Mouse (Mus musculus) ES-Bruce4 (cell line): Measurements from ENCODE around the gene Phka2. TPM values are rescaled to one million over a fixed set of nuclear protein-coding genes. Genes with fewer than 3 reads are reported as not detected.

Source experiments
- H3K27ac ChIP-seq: 2 replicates; pipeline ENCODE4 v1.5.1; 2012; ENCODE audit warnings: low read length, inconsistent platforms; ENCODE audit not compliant: insufficient read depth
- H3K27me3 ChIP-seq: 2 replicates; pipeline ENCODE4 v1.6.1; 2012; ENCODE audit warnings: mild to moderate bottlenecking, low read length, inconsistent platforms; ENCODE audit not compliant: control insufficient read depth, poor library complexity, insufficient read depth, severe bottlenecking
- H3K36me3 ChIP-seq: 2 replicates; pipeline ENCODE4 v1.6.1; 2012; ENCODE audit warnings: inconsistent platforms, mild to moderate bottlenecking, low read length, moderate library complexity; ENCODE audit not compliant: control insufficient read depth, poor library complexity, insufficient read depth, severe bottlenecking
- H3K4me1 ChIP-seq: one replicate; pipeline ENCODE4 v1.8.1; 2011; ENCODE audit warnings: low read length; ENCODE audit not compliant: control insufficient read depth, insufficient read depth
- H3K4me3 ChIP-seq: 2 replicates; pipeline ENCODE4 v1.5.1; 2011; ENCODE audit warnings: low read depth, mild to moderate bottlenecking, low read length
- H3K9ac ChIP-seq: 2 replicates; pipeline ENCODE4 v1.6.1; 2012; ENCODE audit warnings: low read depth, mild to moderate bottlenecking, inconsistent platforms; ENCODE audit not compliant: poor library complexity, severe bottlenecking
- H3K9me3 ChIP-seq: replicated peaks from 2 replicates; pipeline ENCODE4 v1.6.1; 2012; ENCODE audit warnings: mild to moderate bottlenecking, low read length, inconsistent platforms; ENCODE audit not compliant: control insufficient read depth, poor library complexity, insufficient read depth, severe bottlenecking
- CTCF ChIP-seq: IDR thresholded peaks from one replicate; pipeline ENCODE4 v1.8.1; 2011; ENCODE audit warnings: low read depth, low read length
- EP300 ChIP-seq: IDR thresholded peaks from 2 replicates; pipeline ENCODE4 v1.6.1; 2011; ENCODE audit warnings: low read depth, low read length; ENCODE audit not compliant: insufficient read depth
- POLR2A ChIP-seq: IDR thresholded peaks from one replicate; pipeline ENCODE4 v1.8.1; 2011; ENCODE audit warnings: low read length; ENCODE audit not compliant: insufficient read depth
- polyA plus RNA-seq: library from polyadenylated mRNA; stranded (reverse); fragments of >200 nt; gene quantifications from 2 replicates; pipeline ENCODE4 v1.2.4, GENCODE M21; 2011; ENCODE audit warnings: low read depth; ENCODE audit not compliant: missing spikeins, insufficient read depth, insufficient read length

The Phka2 gene
- polyA plus RNA-seq, 1 experiment = 30.7 TPM

- Histone ChIP-seq H3K27me3 (no peaks in the 10 kb centered on the region), H3K9me3 (no peaks in the 10 kb centered on the region), H3K36me3 (no peaks in the 10 kb centered on the region), H3K4me3 (no peak overlapping the region), H3K9ac (no peak overlapping the region), H3K27ac (no peak overlapping the region), H3K4me1 (no peaks in the 10 kb centered on the region)
- no peak for TF ChIP-seq EP300
- no peak for TF ChIP-seq POLR2A
- TF ChIP-seq CTCF = no peak
These were observed 86.6 kb downstream of the Phka2 start for GRCm38 (mm10) chrX:160588523-160588922.

GRCm38 (mm10) chrX:160590147-160590546 lies 88.2 kb downstream of the Phka2 start:
- Histone ChIP-seq H3K4me3 (no peak overlapping the region), H3K27ac (no peak overlapping the region), H3K9ac (no peak overlapping the region), H3K36me3 (no peaks in the 10 kb centered on the region), H3K4me1 (no peaks in the 10 kb centered on the region), H3K9me3 (no peaks in the 10 kb centered on the region), H3K27me3 (no peaks in the 10 kb centered on the region)
- TF ChIP-seq EP300 (no peak), CTCF (no peak)

GRCm38 (mm10) chrX:160592933-160593332 lies 91.0 kb downstream of the Phka2 start:
- Histone ChIP-seq H3K27ac (no peak overlapping the region), H3K27me3 (no peaks in the 10 kb centered on the region)

GRCm38 (mm10) chrX:160598055-160598454 lies 96.1 kb downstream of the Phka2 start:
- TF ChIP-seq POLR2A (no peak), CTCF (no peak), EP300 (no peak)
- Histone ChIP-seq H3K4me1 (no peaks in the 10 kb centered on the region), H3K9me3 (no peaks in the 10 kb centered on the region), H3K4me3 (no peak overlapping the region), H3K27me3 (no peaks in the 10 kb centered on the region), H3K36me3 (no peaks in the 10 kb centered on the region), H3K27ac (no peak overlapping the region), H3K9ac (no peak overlapping the region)

More at GRCm38 (mm10) chrX:160592933-160593332, 91.0 kb downstream of the Phka2 start:
- Histone ChIP-seq H3K4me1 (no peaks in the 10 kb centered on the region), H3K9me3 (no peaks in the 10 kb centered on the region), H3K36me3 (no peaks in the 10 kb centered on the region), H3K4me3 (no peak overlapping the region), H3K9ac (no peak overlapping the region)
- no peak for TF ChIP-seq CTCF
- TF ChIP-seq POLR2A = no peak
- TF ChIP-seq EP300 = no peak

- no peak overlapping the region for H3K4me3 ChIP-seq
- H3K27me3 ChIP-seq = no peaks in the 10 kb centered on the region
- no peak overlapping the region for H3K9ac ChIP-seq
- no peak for TF ChIP-seq EP300
- no peak for TF ChIP-seq CTCF
- no peak for TF ChIP-seq POLR2A
- H3K27ac ChIP-seq = no peak overlapping the region
- no peaks in the 10 kb centered on the region for H3K36me3 ChIP-seq
- no peaks in the 10 kb centered on the region for H3K9me3 ChIP-seq
- no peaks in the 10 kb centered on the region for H3K4me1 ChIP-seq
These were observed 96.8 kb downstream of the Phka2 start for GRCm38 (mm10) chrX:160598562-160599458.

- no peak overlapping the region for H3K9ac ChIP-seq
- H3K4me1 ChIP-seq = no peaks in the 10 kb centered on the region
- no peak overlapping the region for H3K27ac ChIP-seq
- no peaks in the 10 kb centered on the region for H3K9me3 ChIP-seq
- TF ChIP-seq CTCF = no peak
- TF ChIP-seq POLR2A = no peak
- TF ChIP-seq EP300 = no peak
- H3K36me3 ChIP-seq = no peaks in the 10 kb centered on the region
- no peaks in the 10 kb centered on the region for H3K27me3 ChIP-seq
- no peak overlapping the region for H3K4me3 ChIP-seq
These were observed 99.1 kb downstream of the Phka2 start for GRCm38 (mm10) chrX:160601053-160601452.
